Mouse (Mus musculus) lung, postnatal 0 days (tissue): ENCODE data around the gene Fli1. TPM values are rescaled to one million over a fixed set of nuclear protein-coding genes. Genes with fewer than 3 reads are reported as not detected.

ENCODE experiments used
- ATAC-seq: fragments of 200-750 bp; cut with Nextera tagmentation; 2 replicates; pipeline ENCODE4 v1.8.0; 2017; ENCODE audit warnings: moderate library complexity
- DNase-seq: peaks from one replicate; pipeline ENCODE4 v3.0.0-alpha.2; 2016; ENCODE audit warnings: low spot score
- H3K27ac ChIP-seq: fragments of 300-500 bp; sonication (generic); 2 replicates; pipeline ENCODE4 v1.5.1; 2014; ENCODE audit warnings: antibody characterized with exemption, mild to moderate bottlenecking, low read length, mixed read lengths
- H3K27me3 ChIP-seq: fragments of 300-500 bp; sonication (generic); replicated peaks from 2 replicates; pipeline ENCODE4 v1.6.1; 2014; ENCODE audit warnings: low read length, mixed read lengths; ENCODE audit not compliant: insufficient read depth
- H3K36me3 ChIP-seq: fragments of 300-500 bp; sonication (generic); 2 replicates; pipeline ENCODE4 v1.6.1; 2014; ENCODE audit warnings: low read length, mixed read lengths; ENCODE audit not compliant: insufficient read depth
- H3K4me1 ChIP-seq: fragments of 300-500 bp; sonication (generic); 2 replicates; pipeline ENCODE4 v1.6.1; 2014; ENCODE audit warnings: antibody characterized with exemption, low read depth, low read length, mixed read lengths; ENCODE audit not compliant: insufficient read depth
- H3K4me2 ChIP-seq: fragments of 300-500 bp; sonication (generic); replicated peaks from 2 replicates; pipeline ENCODE4 v1.6.1; 2014; ENCODE audit warnings: low read depth, mild to moderate bottlenecking, low read length, moderate library complexity, mixed read lengths
- H3K4me3 ChIP-seq: fragments of 300-500 bp; sonication (generic); 2 replicates; pipeline ENCODE4 v1.5.1; 2014; ENCODE audit warnings: low read depth, low read length
- H3K9ac ChIP-seq: fragments of 300-500 bp; sonication (generic); replicated peaks from 2 replicates; pipeline ENCODE4 v1.6.1; 2014; ENCODE audit warnings: low read depth, mild to moderate bottlenecking
- H3K9me3 ChIP-seq: fragments of 300-500 bp; sonication (generic); 2 replicates; pipeline ENCODE4 v1.6.1; 2016; ENCODE audit warnings: low read length, mixed read lengths
- CTCF ChIP-seq: IDR thresholded peaks from 2 replicates; pipeline ENCODE4 v1.5.1; 2016; ENCODE audit warnings: antibody characterized with exemption, mild to moderate bottlenecking
- EP300 ChIP-seq: IDR thresholded peaks from 2 replicates; pipeline ENCODE4 v1.6.1; 2016; ENCODE audit warnings: antibody characterized with exemption, mild to moderate bottlenecking, control low read depth
- WGBS: fragments of 180-500 bp; shearing (Covaris S2); extraction: QIAGEN DNeasy Blood & Tissue Kit; methylation state at CpG from one replicate; pipeline ENCODE4 v1.1.7; 2014; 5-methylcytosine and 5-hydroxymethylcytosine counted together
- polyA plus RNA-seq: library from polyadenylated mRNA; unstranded; fragments of >200 nt; fragmentation: Nextera tagmentation; extraction: Ambion mirVana; gene quantifications from 2 replicates; pipeline ENCODE4 v1.2.1, GENCODE M21; 2015

Fli1 gene
- polyA plus RNA-seq, 1 experiment from 2014 or later: 21.1 TPM

DNA sequence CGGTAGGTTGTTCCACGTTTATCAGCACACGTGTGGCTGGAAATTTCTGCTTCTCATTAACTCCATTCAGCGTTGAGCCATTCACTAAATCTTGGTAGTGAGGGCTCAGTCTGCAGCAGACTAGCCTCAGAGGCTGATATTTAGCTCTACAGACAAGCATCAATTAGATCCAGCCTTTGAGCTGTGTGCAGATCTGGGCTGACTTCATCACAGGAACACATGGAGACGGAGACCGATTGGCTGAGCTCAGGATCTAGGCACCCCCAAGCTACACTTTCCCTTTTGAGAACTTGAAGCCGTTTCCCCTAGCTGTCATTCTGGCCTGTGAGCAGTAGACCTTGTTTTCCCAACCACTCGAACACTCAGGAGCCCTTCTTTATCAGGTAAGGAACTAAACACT lies 34.5 kb downstream of the Fli1 start:
- H3K36me3 ChIP-seq: no peaks in the 10 kb centered on the region
- no peak for TF ChIP-seq EP300
- no peak for TF ChIP-seq CTCF
- peaks cover 5% of the 10 kb centered on the region; the same call in 1 of the 2 replicates for H3K4me1 ChIP-seq
- H3K27ac ChIP-seq: no peak overlapping the region
- ATAC-seq (no peak), DNase-seq (no peak)
- no peak overlapping the region for H3K4me3 ChIP-seq
- 56% methylated on average over 8 of the region's 8 CpGs for WGBS
- H3K9me3 ChIP-seq: no peaks in the 10 kb centered on the region
- no peak overlapping the region for H3K9ac ChIP-seq
- H3K4me2 ChIP-seq: no peak overlapping the region
- no peaks in the 10 kb centered on the region for H3K27me3 ChIP-seq

- WGBS: 58% methylated on average over 15 of the region's 15 CpGs
- no peaks in the 10 kb centered on the region for H3K9me3 ChIP-seq
- ATAC-seq (no peak), DNase-seq (no peak)
- no peak overlapping the region for H3K4me3 ChIP-seq
- no peaks in the 10 kb centered on the region for H3K27me3 ChIP-seq
- no peak overlapping the region; the same call in 1 of the 2 replicates for H3K27ac ChIP-seq
- no peak overlapping the region for H3K9ac ChIP-seq
- peaks cover 5% of the 10 kb centered on the region; the same call in 1 of the 2 replicates for H3K4me1 ChIP-seq
- no peak overlapping the region for H3K4me2 ChIP-seq
- H3K36me3 ChIP-seq: no peaks in the 10 kb centered on the region
- no peak for TF ChIP-seq CTCF
- no peak for TF ChIP-seq EP300
Observed at GRCm38 (mm10) chr9:32506866-32507861, 35.5 kb downstream of the Fli1 start.

GRCm38 (mm10) chr9:32506161-32506560 lies 36.5 kb downstream of the Fli1 start:
- no peak overlapping the region for H3K4me2 ChIP-seq
- no peaks in the 10 kb centered on the region for H3K36me3 ChIP-seq
- TF ChIP-seq CTCF (no peak), EP300 (peak; percentile 88)
- no peaks in the 10 kb centered on the region for H3K9me3 ChIP-seq
- no peaks in the 10 kb centered on the region for H3K27me3 ChIP-seq
- DNase-seq (peak; percentile 68), ATAC-seq (peak; percentile 81)
- no peak overlapping the region for H3K4me3 ChIP-seq
- WGBS: 17% methylated on average over 8 of the region's 8 CpGs
- H3K9ac ChIP-seq: no peak overlapping the region
- H3K4me1 ChIP-seq: peaks cover 5% of the 10 kb centered on the region; the same call in 1 of the 2 replicates
- no peak overlapping the region; the same call in 1 of the 2 replicates for H3K27ac ChIP-seq

- 67% methylated on average over 7 of the region's 7 CpGs for WGBS
- Histone ChIP-seq H3K4me1 (peaks cover 5% of the 10 kb centered on the region; the same call in 1 of the 2 replicates), H3K9ac (no peak overlapping the region), H3K27ac (no peak overlapping the region), H3K4me2 (no peak overlapping the region), H3K27me3 (no peaks in the 10 kb centered on the region), H3K9me3 (no peaks in the 10 kb centered on the region), H3K4me3 (no peak overlapping the region), H3K36me3 (no peaks in the 10 kb centered on the region)
- no peak for ATAC-seq
- no peak for DNase-seq
- no peak for TF ChIP-seq CTCF
- TF ChIP-seq EP300: no peak
Observed at GRCm38 (mm10) chr9:32505460-32506075, 37.1 kb downstream of the Fli1 start.

- no peaks in the 10 kb centered on the region for H3K27me3 ChIP-seq
- H3K4me2 ChIP-seq: no peak overlapping the region
- WGBS: 36% methylated on average over 11 of the region's 11 CpGs
- TF ChIP-seq EP300: 0 out of 2 replicates have a peak, but pooled peaks have one; percentile 37
- TF ChIP-seq CTCF: no peak
- H3K27ac ChIP-seq: no peak overlapping the region
- H3K9ac ChIP-seq: no peak overlapping the region
- H3K36me3 ChIP-seq: no peaks in the 10 kb centered on the region
- H3K4me3 ChIP-seq: no peak overlapping the region
- H3K9me3 ChIP-seq: no peaks in the 10 kb centered on the region
- DNase-seq: no peak
- ATAC-seq: peak; percentile 34
- peaks cover 11% of the 10 kb centered on the region; the same call in 1 of the 2 replicates for H3K4me1 ChIP-seq
Observed at GRCm38 (mm10) chr9:32503995-32504451, 38.6 kb downstream of the Fli1 start.

DNA sequence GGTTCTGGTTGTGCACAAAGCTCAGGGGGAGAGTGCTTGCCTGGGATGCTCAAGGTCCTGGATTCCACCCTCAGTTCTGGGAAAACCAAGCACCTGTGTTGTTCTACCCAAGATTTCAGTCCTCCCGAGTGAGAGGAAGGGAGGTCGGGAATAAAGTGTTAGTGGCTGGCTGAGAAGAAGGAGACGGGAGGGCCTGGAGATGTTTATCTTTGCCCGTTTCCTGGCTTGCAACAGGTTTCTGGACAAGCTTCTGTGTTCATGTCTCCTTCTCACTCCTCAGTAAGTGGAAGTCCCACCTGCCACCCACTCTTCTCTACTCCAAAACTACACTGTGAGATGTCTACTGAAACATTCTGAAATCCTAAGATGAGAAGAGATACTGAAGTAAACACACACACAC lies 39.2 kb downstream of the Fli1 start:
- no peak for TF ChIP-seq CTCF
- no peak for TF ChIP-seq EP300
- DNase-seq (no peak), ATAC-seq (no peak)
- Histone ChIP-seq H3K9me3 (no peaks in the 10 kb centered on the region), H3K4me1 (peaks cover 11% of the 10 kb centered on the region; the same call in 1 of the 2 replicates), H3K27ac (no peak overlapping the region), H3K4me3 (no peak overlapping the region), H3K27me3 (no peaks in the 10 kb centered on the region), H3K4me2 (no peak overlapping the region), H3K9ac (no peak overlapping the region), H3K36me3 (no peaks in the 10 kb centered on the region)
- WGBS: 12% methylated on average over 4 of the region's 4 CpGs
